ENCODE assay signal across 20 mouse cellular contexts in the genomic region with DNA sequence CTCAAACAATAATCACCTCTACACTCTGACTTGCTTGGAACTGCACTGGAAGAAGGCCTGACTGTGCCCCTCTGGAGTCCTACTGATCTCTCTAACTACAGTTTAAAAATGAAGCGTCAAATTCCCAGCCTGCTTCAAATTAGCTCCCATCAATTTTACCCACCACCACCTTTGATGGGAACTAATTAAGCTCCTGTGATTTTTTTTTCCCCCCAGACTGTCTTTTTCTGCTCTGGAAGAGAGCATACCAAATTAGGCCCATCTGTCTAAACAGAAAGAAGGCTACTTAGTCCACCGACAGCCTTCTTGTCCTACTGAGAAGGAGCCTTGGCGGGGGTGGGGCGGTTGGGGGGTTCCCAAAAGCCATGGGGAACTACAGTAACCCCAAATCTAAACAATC. TPM values are rescaled to one million over a fixed set of nuclear protein-coding genes. Genes with fewer than 3 reads are reported as not detected.
DNase-seq lines count a peak whose midpoint lies in the region; ATAC-seq and TF ChIP-seq lines count a peak whose summit lies in the region.
"Had no signal": no experiment of that assay in that cellular context is flagged by ENCODE, and none has a peak within 500 bp of the region (broad histone marks: within the 10 kb centered on the region; RNA-seq: fewer than 3 reads in every experiment).

No protein-coding gene starts in this region.

- H3K4me1 ChIP-seq in forebrain, embryonic 15.5 days, result no peaks in the 10 kb centered on the region
- H3K4me1 ChIP-seq in forebrain, embryonic 11.5 days (replicated peaks; ENCODE audit: control insufficient read depth, insufficient read depth, low read length), result no peaks in the 10 kb centered on the region
- peaks cover 19% of the 10 kb centered on the region for H3K4me1 ChIP-seq in neural tube, embryonic 13.5 days (replicated peaks)

- H3K9ac ChIP-seq in forebrain, embryonic 15.5 days (replicated peaks), result no peak overlapping the region
- H3K9ac ChIP-seq in forebrain, embryonic 11.5 days (ENCODE audit: low read length), result no peak overlapping the region
- no peak overlapping the region for H3K9ac ChIP-seq in neural tube, embryonic 13.5 days
- H3K9ac ChIP-seq: limb, embryonic 15.5 days; liver, embryonic 14.5 days; lung, embryonic 14.5 days; midbrain, embryonic 13.5 days had no signal

- no peak overlapping the region for H3K4me2 ChIP-seq in forebrain, embryonic 15.5 days (replicated peaks)
- H3K4me2 ChIP-seq in forebrain, embryonic 11.5 days (ENCODE audit: low read depth, low read length, severe bottlenecking), result no peak overlapping the region
- no peak overlapping the region for H3K4me2 ChIP-seq in neural tube, embryonic 13.5 days
- H3K4me2 ChIP-seq: heart, embryonic 11.5 days; limb, embryonic 15.5 days; lung, embryonic 14.5 days; midbrain, embryonic 13.5 days had no signal

- H3K36me3 ChIP-seq in forebrain, embryonic 15.5 days, result no peaks in the 10 kb centered on the region
- H3K36me3 ChIP-seq in forebrain, embryonic 11.5 days (ENCODE audit: control insufficient read depth, insufficient read depth, low read length), result no peaks in the 10 kb centered on the region
- no peaks in the 10 kb centered on the region for H3K36me3 ChIP-seq in neural tube, embryonic 13.5 days
- H3K36me3 ChIP-seq: midbrain, embryonic 13.5 days had no signal

- TF ChIP-seq POLR2A in brain, embryonic 14.5 days (IDR thresholded peaks at IDR 0.05; ENCODE audit: borderline replicate concordance, extremely low read depth, insufficient read depth, insufficient read length, poor library complexity, severe bottlenecking), result no peak

- no peaks in the 10 kb centered on the region for H3K27me3 ChIP-seq in forebrain, embryonic 15.5 days
- no peaks in the 10 kb centered on the region for H3K27me3 ChIP-seq in forebrain, embryonic 11.5 days (ENCODE audit: control insufficient read depth, insufficient read depth, low read length)
- H3K27me3 ChIP-seq in neural tube, embryonic 13.5 days, result no peaks in the 10 kb centered on the region
- H3K27me3 ChIP-seq: limb, embryonic 15.5 days; midbrain, embryonic 13.5 days had no signal

- WGBS in forebrain, embryonic 15.5 days, result 49% methylated on average over 4 of the region's 4 CpGs
- 58% methylated on average over 4 of the region's 4 CpGs for WGBS in forebrain, embryonic 11.5 days
- 49% methylated on average over 4 of the region's 4 CpGs for WGBS in neural tube, embryonic 13.5 days

- no peaks in the 10 kb centered on the region for H3K9me3 ChIP-seq in forebrain, embryonic 15.5 days
- H3K9me3 ChIP-seq in forebrain, embryonic 11.5 days (ENCODE audit: control insufficient read depth, low read length), result no peaks in the 10 kb centered on the region
- H3K9me3 ChIP-seq in neural tube, embryonic 13.5 days, result no peaks in the 10 kb centered on the region
- H3K9me3 ChIP-seq: embryonic facial prominence, embryonic 10.5 days; limb, embryonic 15.5 days; midbrain, embryonic 13.5 days had no signal

- H3K27ac ChIP-seq in forebrain, embryonic 15.5 days (replicated peaks), result no peak overlapping the region
- H3K27ac ChIP-seq in forebrain, embryonic 11.5 days (ENCODE audit: low read depth, low read length), result no peak overlapping the region
- H3K27ac ChIP-seq in neural tube, embryonic 13.5 days (replicated peaks), result 0 out of 2 replicates have a peak overlapping the region, but pooled peaks have one; percentile 28
- H3K27ac ChIP-seq: embryonic facial prominence, embryonic 10.5 days; limb, embryonic 15.5 days; liver, embryonic 14.5 days; midbrain, embryonic 13.5 days had no signal

- TF ChIP-seq CTCF in brain, embryonic 14.5 days (IDR thresholded peaks at IDR 0.05; ENCODE audit: borderline replicate concordance, extremely low read depth, insufficient read depth, insufficient read length), result no peak

- 0 out of 2 replicates have a peak, but pooled peaks have one; percentile 21 for ATAC-seq in forebrain, embryonic 15.5 days (replicated peaks)
- ATAC-seq in forebrain, embryonic 11.5 days (replicated peaks; ENCODE audit: low FRiP score), result no peak
- ATAC-seq in neural tube, embryonic 13.5 days (ENCODE audit: low read depth), result peak; percentile 44
- ATAC-seq: CD4-positive, CD25-positive, alpha-beta regulatory T cell, adult 4 months; intestine, postnatal 0 days; midbrain, embryonic 13.5 days had no signal

- DNase-seq in forebrain, embryonic 11.5 days (ENCODE audit: low spot score), result no peak
- peak; percentile 71 for DNase-seq in brain, embryonic 14.5 days (ENCODE audit: low read depth)
- peak; percentile 31 for DNase-seq in embryo, embryonic 9.5 days (ENCODE audit: extremely low spot score)
- no peak for DNase-seq in adrenal gland, adult 8-10 months
- DNase-seq in kidney, postnatal 25 days, result no peak
- DNase-seq: adrenal gland, postnatal 36 days; cerebellum, adult 11 months; gastrocnemius, postnatal 10 days; heart, adult 11 months; kidney, postnatal 36 days; lung, embryonic 14.5 days had no signal

- H3K4me3 ChIP-seq in forebrain, embryonic 15.5 days, result no peak overlapping the region
- no peak overlapping the region for H3K4me3 ChIP-seq in forebrain, embryonic 11.5 days (ENCODE audit: low read depth, low read length)
- H3K4me3 ChIP-seq in neural tube, embryonic 13.5 days, result no peak overlapping the region
- H3K4me3 ChIP-seq: embryonic facial prominence, embryonic 10.5 days; limb, embryonic 15.5 days; midbrain, embryonic 13.5 days had no signal

RNA-seq across cellular contexts. Expression of gene Sash1, which starts 37.9 kb away (rescaled TPM):
- 1.7 TPM in 2 replicates for polyA plus RNA-seq in forebrain, embryonic 15.5 days (2015; fragmentation: Nextera tagmentation; extraction: Ambion mirVana)
- polyA plus RNA-seq in forebrain, embryonic 11.5 days (2014; fragmentation: Nextera tagmentation; extraction: Ambion mirVana), result 2.2 and 4.5 TPM in 2 replicates
- 10.6 and 18.0 TPM in 2 replicates for polyA plus RNA-seq in brain, embryonic 14.5 days (2012; rRNA removed)
- 2.9 and 4.4 TPM in 2 replicates for polyA plus RNA-seq in neural tube, embryonic 13.5 days (2015; fragmentation: Nextera tagmentation; extraction: Ambion mirVana)
- total RNA-seq in adrenal gland, adult 8-10 months (2022), result 10 to 100 TPM; 24.4 to 37.2 (median 27.9) TPM
- polyA plus RNA-seq: CD4-positive, CD25-positive, alpha-beta regulatory T cell, adult 4 months had no signal

Comparison
In these comparisons a context has a peak if more than half of its experiments do, and no peak if none do; other contexts are left out.
1. DNase-seq: peak in brain, embryonic 14.5 days (single experiment) and embryo, embryonic 9.5 days (single experiment); none in forebrain, embryonic 11.5 days (single experiment), adrenal gland, adult 8-10 months (single experiment) and kidney, postnatal 25 days (0 of 2).